Mouse (Mus musculus): Measurements from ENCODE around the gene Brd4. TPM values are rescaled to one million over a fixed set of nuclear protein-coding genes. Genes with fewer than 3 reads are reported as not detected.

Gene Brd4
- polyA plus RNA-seq, 1 experiment from 2014 or later: 134 TPM

- Histone ChIP-seq H3K4me1 (replicated peaks) (peaks cover 33% of the 10 kb centered on the region), H3K27ac (no peak overlapping the region), H3K27me3 (ENCODE audit: insufficient read depth, poor library complexity, severe bottlenecking) (no peaks in the 10 kb centered on the region), H3K36me3 (no peaks in the 10 kb centered on the region), H3K9me3 (no peaks in the 10 kb centered on the region), H3K4me3 (no peak overlapping the region)
- WGBS: 92% methylated on average over 4 of the region's 4 CpGs
- DNase-seq (ENCODE audit: low spot score): no peak
Observed at GRCm38 (mm10) chr17:32176919-32177318, 107.6 kb downstream of the Brd4 start.

GRCm38 (mm10) chr17:32173166-32173565 lies 111.4 kb downstream of the Brd4 start:
- peaks cover 6% of the 10 kb centered on the region; the same call in 1 of the 2 replicates for H3K4me1 ChIP-seq (replicated peaks)
- 66% methylated on average over 7 of the region's 7 CpGs for WGBS
- no peaks in the 10 kb centered on the region for H3K36me3 ChIP-seq
- H3K27ac ChIP-seq: 0 out of 2 replicates have a peak overlapping the region, but pooled peaks have one; percentile 13
- H3K4me3 ChIP-seq: no peak overlapping the region
- DNase-seq (ENCODE audit: low spot score): no peak
- H3K9me3 ChIP-seq: no peaks in the 10 kb centered on the region
- no peaks in the 10 kb centered on the region for H3K27me3 ChIP-seq (ENCODE audit: insufficient read depth, poor library complexity, severe bottlenecking)

- H3K27ac ChIP-seq: no peak overlapping the region
- 89% methylated on average over 2 of the region's 2 CpGs for WGBS
Observed at GRCm38 (mm10) chr17:32172485-32172884, 112.0 kb downstream of the Brd4 start.

GRCm38 (mm10) chr17:32169518-32170225 lies 114.8 kb downstream of the Brd4 start:
- Histone ChIP-seq H3K27ac (no peak overlapping the region), H3K4me1 (replicated peaks) (peaks cover 31% of the 10 kb centered on the region), H3K27me3 (ENCODE audit: insufficient read depth, poor library complexity, severe bottlenecking) (no peaks in the 10 kb centered on the region), H3K36me3 (0 out of 2 replicates have a peak, but pooled peaks cover 2% of the 10 kb centered on the region), H3K4me3 (no peak overlapping the region), H3K9me3 (no peaks in the 10 kb centered on the region)
- WGBS: 89% methylated on average over 4 of the region's 4 CpGs
- DNase-seq (ENCODE audit: low spot score): no peak

More at GRCm38 (mm10) chr17:32172485-32172884, 112.0 kb downstream of the Brd4 start:
- peaks cover 7% of the 10 kb centered on the region; the same call in 1 of the 2 replicates for H3K4me1 ChIP-seq (replicated peaks)
- H3K9me3 ChIP-seq: no peaks in the 10 kb centered on the region
- no peaks in the 10 kb centered on the region for H3K27me3 ChIP-seq (ENCODE audit: insufficient read depth, poor library complexity, severe bottlenecking)
- H3K4me3 ChIP-seq: no peak overlapping the region
- no peaks in the 10 kb centered on the region for H3K36me3 ChIP-seq
- DNase-seq (ENCODE audit: low spot score): no peak

GRCm38 (mm10) chr17:32166687-32167086 lies 117.8 kb downstream of the Brd4 start, which contains the start of gene Notch3:
Notch3 (minus strand) TSS chr17:32166852.
- H3K4me1 ChIP-seq (replicated peaks): peaks cover 57% of the 10 kb centered on the region
- DNase-seq (ENCODE audit: low spot score): peak; percentile 86
- H3K27ac ChIP-seq: peak within 1 kb of the TSS; percentile 97
- H3K27me3 ChIP-seq (ENCODE audit: insufficient read depth, poor library complexity, severe bottlenecking): peaks cover 9% of the 10 kb centered on the region; the same call in 1 of the 2 replicates
- under 1% methylated on average over 39 of the region's 39 CpGs for WGBS
- H3K4me3 ChIP-seq: peak within 1 kb of the TSS; percentile 81
- H3K36me3 ChIP-seq: peaks cover 15% of the 10 kb centered on the region
- H3K9me3 ChIP-seq: no peaks in the 10 kb centered on the region

GRCm38 (mm10) chr17:32165803-32166595 lies 118.5 kb downstream of the Brd4 start:
- 1% methylated on average over 43 of the region's 43 CpGs for WGBS
- Histone ChIP-seq H3K27ac (peak overlapping the region; percentile 97), H3K9me3 (no peaks in the 10 kb centered on the region), H3K4me3 (peak overlapping the region; percentile 81), H3K4me1 (replicated peaks) (peaks cover 62% of the 10 kb centered on the region), H3K27me3 (ENCODE audit: insufficient read depth, poor library complexity, severe bottlenecking) (peaks cover 9% of the 10 kb centered on the region; the same call in 1 of the 2 replicates), H3K36me3 (peaks cover 21% of the 10 kb centered on the region)
- DNase-seq (ENCODE audit: low spot score): peak; percentile 95

GRCm38 (mm10) chr17:32165266-32165802 lies 119.2 kb downstream of the Brd4 start:
- WGBS: 5% methylated on average over 9 of the region's 9 CpGs
- H3K4me3 ChIP-seq: peak overlapping the region; percentile 81
- H3K27ac ChIP-seq: peak overlapping the region; percentile 97
- H3K9me3 ChIP-seq: no peaks in the 10 kb centered on the region
- peaks cover 27% of the 10 kb centered on the region for H3K36me3 ChIP-seq
- H3K4me1 ChIP-seq (replicated peaks): peaks cover 62% of the 10 kb centered on the region
- peaks cover 9% of the 10 kb centered on the region; the same call in 1 of the 2 replicates for H3K27me3 ChIP-seq (ENCODE audit: insufficient read depth, poor library complexity, severe bottlenecking)
- no peak for DNase-seq (ENCODE audit: low spot score)

GRCm38 (mm10) chr17:32164780-32165179 lies 119.7 kb downstream of the Brd4 start:
- Histone ChIP-seq H3K4me1 (replicated peaks) (peaks cover 62% of the 10 kb centered on the region), H3K36me3 (peaks cover 33% of the 10 kb centered on the region), H3K9me3 (no peaks in the 10 kb centered on the region), H3K4me3 (peak overlapping the region; percentile 81; the same call in 1 of the 2 replicates), H3K27ac (peak overlapping the region; percentile 97), H3K27me3 (ENCODE audit: insufficient read depth, poor library complexity, severe bottlenecking) (peaks cover 9% of the 10 kb centered on the region; the same call in 1 of the 2 replicates)
- no peak for DNase-seq (ENCODE audit: low spot score)

GRCm38 (mm10) chr17:32163910-32164650 lies 120.4 kb downstream of the Brd4 start:
- Histone ChIP-seq H3K9me3 (no peaks in the 10 kb centered on the region), H3K36me3 (peaks cover 40% of the 10 kb centered on the region), H3K4me3 (peak overlapping the region; percentile 68), H3K27me3 (ENCODE audit: insufficient read depth, poor library complexity, severe bottlenecking) (peaks cover 9% of the 10 kb centered on the region; the same call in 1 of the 2 replicates), H3K27ac (peak overlapping the region; percentile 82), H3K4me1 (replicated peaks) (peaks cover 62% of the 10 kb centered on the region)
- WGBS: 75% methylated on average over 6 of the region's 6 CpGs
- no peak for DNase-seq (ENCODE audit: low spot score)

- peak; percentile 79 for DNase-seq (ENCODE audit: low spot score)
- H3K9me3 ChIP-seq: no peaks in the 10 kb centered on the region
- H3K4me1 ChIP-seq (replicated peaks): peaks cover 58% of the 10 kb centered on the region
- peaks cover 58% of the 10 kb centered on the region for H3K36me3 ChIP-seq
- H3K4me3 ChIP-seq: peak overlapping the region; percentile 68
- H3K27ac ChIP-seq: peak overlapping the region; percentile 83
- peaks cover 9% of the 10 kb centered on the region; the same call in 1 of the 2 replicates for H3K27me3 ChIP-seq (ENCODE audit: insufficient read depth, poor library complexity, severe bottlenecking)
- WGBS: 3% methylated on average over 58 of the region's 58 CpGs
Observed at GRCm38 (mm10) chr17:32162112-32162850, 122.2 kb downstream of the Brd4 start.

- 80% methylated on average over 4 of the region's 4 CpGs for WGBS
- Histone ChIP-seq H3K27me3 (ENCODE audit: insufficient read depth, poor library complexity, severe bottlenecking) (peaks cover 9% of the 10 kb centered on the region; the same call in 1 of the 2 replicates), H3K9me3 (no peaks in the 10 kb centered on the region), H3K4me1 (replicated peaks) (peaks cover 47% of the 10 kb centered on the region), H3K4me3 (no peak overlapping the region), H3K27ac (no peak overlapping the region), H3K36me3 (peaks cover 66% of the 10 kb centered on the region)
- DNase-seq (ENCODE audit: low spot score): no peak
Observed at GRCm38 (mm10) chr17:32160882-32161281, 123.6 kb downstream of the Brd4 start.
